In the genomic region with DNA sequence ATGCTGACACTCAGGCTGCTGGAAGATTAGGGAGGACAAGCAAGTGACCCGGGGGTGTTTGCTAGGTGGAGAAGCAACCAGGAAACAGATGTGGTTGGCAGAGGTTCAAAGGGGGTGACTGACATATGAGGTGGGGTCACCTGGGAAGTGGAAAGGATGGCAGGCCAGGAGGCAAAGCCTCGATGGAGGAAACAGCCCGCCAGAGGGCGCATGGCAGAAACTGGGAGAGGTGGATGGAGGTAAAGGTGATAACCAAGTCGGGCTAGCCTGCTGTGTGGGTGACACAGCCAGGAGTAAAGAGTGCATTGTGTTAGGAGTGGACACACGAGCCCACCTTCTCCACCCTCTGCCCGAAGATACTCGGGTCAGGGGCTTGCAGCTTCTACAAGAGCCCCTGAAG, we compare ENCODE assay signal across 10 mouse cellular contexts. TPM values are rescaled to one million over a fixed set of nuclear protein-coding genes. Genes with fewer than 3 reads are reported as not detected.
DNase-seq lines count a peak whose midpoint lies in the region; ATAC-seq and TF ChIP-seq lines count a peak whose summit lies in the region.
"Had no signal": no experiment of that assay in that cellular context is flagged by ENCODE, and none has a peak within 500 bp of the region (broad histone marks: within the 10 kb centered on the region; RNA-seq: fewer than 3 reads in every experiment).

No protein-coding gene starts in this region.

- H3K27ac ChIP-seq in heart, adult 2 months = no peak overlapping the region
- no peak overlapping the region for H3K27ac ChIP-seq in heart, embryonic 11.5 days (ENCODE audit: low read depth, low read length)
- no peak overlapping the region for H3K27ac ChIP-seq in lung, postnatal 0 days (ENCODE audit: low read length)

- no peaks in the 10 kb centered on the region for H3K27me3 ChIP-seq in heart, adult 2 months (ENCODE audit: control insufficient read depth, insufficient read depth, low read length)
- peaks cover 14% of the 10 kb centered on the region for H3K27me3 ChIP-seq in heart, embryonic 11.5 days (ENCODE audit: control insufficient read depth, insufficient read depth, low read length)
- H3K27me3 ChIP-seq in lung, postnatal 0 days (replicated peaks; ENCODE audit: insufficient read depth, low read length) = 0 out of 2 replicates have a peak, but pooled peaks cover 5% of the 10 kb centered on the region

- H3K36me3 ChIP-seq in heart, adult 2 months (ENCODE audit: control insufficient read depth, insufficient read depth, low read length) = no peaks in the 10 kb centered on the region
- H3K36me3 ChIP-seq in heart, embryonic 11.5 days (ENCODE audit: control insufficient read depth, insufficient read depth, low read length) = peaks cover 4% of the 10 kb centered on the region; the same call in 1 of the 2 replicates
- no peaks in the 10 kb centered on the region for H3K36me3 ChIP-seq in lung, postnatal 0 days (ENCODE audit: insufficient read depth, low read length)

- no peak for TF ChIP-seq EP300 in heart, adult 2 months (IDR thresholded peaks at IDR 0.05; ENCODE audit: insufficient read depth, low read depth, low read length)
- no peak for TF ChIP-seq EP300 in lung, postnatal 0 days (IDR thresholded peaks at IDR 0.05)

- no peak for TF ChIP-seq POLR2A in heart, adult 2 months (IDR thresholded peaks at IDR 0.05; ENCODE audit: insufficient read depth, low read depth, low read length)

- peak; percentile 75 for TF ChIP-seq CTCF in heart, adult 2 months (IDR thresholded peaks at IDR 0.05)
- peak; percentile 73 for TF ChIP-seq CTCF in lung, postnatal 0 days (IDR thresholded peaks at IDR 0.05)

- intact Hi-C loops in heart, adult 2 months (cut with DNase I) = loop anchor here (1.0 kb wide), 1 partner anchor 29 kb away; no protein-coding TSS in a partner anchor

- ATAC-seq in heart, embryonic 11.5 days (replicated peaks; ENCODE audit: insufficient number of reproducible peaks, low FRiP score, low TSS enrichment) = no peak
- ATAC-seq in lung, postnatal 0 days = no peak
- no peak for ATAC-seq in inflammation-experienced regulatory T-cells, adult 6 months

- H3K4me2 ChIP-seq in heart, embryonic 11.5 days = no peak overlapping the region
- H3K4me2 ChIP-seq in lung, postnatal 0 days (replicated peaks; ENCODE audit: low read depth, low read length) = no peak overlapping the region

- H3K9ac ChIP-seq in heart, adult 2 months (ENCODE audit: low read depth, low read length) = no peak overlapping the region
- no peak overlapping the region for H3K9ac ChIP-seq in heart, embryonic 11.5 days (ENCODE audit: low read depth, low read length)
- no peak overlapping the region for H3K9ac ChIP-seq in lung, postnatal 0 days (replicated peaks; ENCODE audit: low read depth)

- DNase-seq in heart, adult 2 months = peak in 1 of 2 experiments; percentile 67
- DNase-seq in ovary, postnatal 14 days (ENCODE audit: low spot score) = peak; percentile 51
- no peak for DNase-seq in ovary, postnatal 10 days (ENCODE audit: low spot score)
- peak; percentile 59 to 66 for DNase-seq in adrenal gland, postnatal 36 days
- DNase-seq in lung, postnatal 0 days (ENCODE audit: low spot score) = peak; percentile 39
- peak; percentile 40 for DNase-seq in urinary bladder, postnatal 36 days (ENCODE audit: low spot score in 2 of 2)

- 29% methylated on average over 8 of the region's 8 CpGs for WGBS in heart, adult 2 months
- 28% methylated on average over 8 of the region's 8 CpGs for WGBS in heart, embryonic 11.5 days (ENCODE audit: insufficient replicate concordance)
- WGBS in lung, postnatal 0 days = 23% methylated on average over 8 of the region's 8 CpGs

- no peak overlapping the region for H3K4me3 ChIP-seq in heart, adult 2 months
- no peak overlapping the region for H3K4me3 ChIP-seq in heart, embryonic 11.5 days (ENCODE audit: low read depth, low read length)
- no peak overlapping the region for H3K4me3 ChIP-seq in lung, postnatal 0 days (ENCODE audit: low read depth, low read length)

- H3K4me1 ChIP-seq in heart, adult 2 months (ENCODE audit: control insufficient read depth, insufficient read depth, low read length) = peaks cover 6% of the 10 kb centered on the region
- peaks cover 36% of the 10 kb centered on the region for H3K4me1 ChIP-seq in heart, embryonic 11.5 days (ENCODE audit: control insufficient read depth, insufficient read depth, low read length)
- H3K4me1 ChIP-seq in lung, postnatal 0 days (ENCODE audit: insufficient read depth, low read depth, low read length) = peaks cover 6% of the 10 kb centered on the region; the same call in 1 of the 2 replicates

- no peaks in the 10 kb centered on the region for H3K79me2 ChIP-seq in heart, adult 2 months (replicated peaks; ENCODE audit: control insufficient read depth, insufficient read depth, low read length)

- H3K9me3 ChIP-seq in heart, embryonic 11.5 days (replicated peaks; ENCODE audit: control insufficient read depth, low read length) = no peaks in the 10 kb centered on the region
- H3K9me3 ChIP-seq in lung, postnatal 0 days (ENCODE audit: low read length) = no peaks in the 10 kb centered on the region

RNA-seq across cellular contexts. Expression of a gene that starts 11.8 kb away (rescaled TPM):
- total RNA-seq in heart, adult 2 months (2021) = over 10,000 TPM in 1 of 2 experiments, 1,000 to 10,000 TPM in 1; 9,326 to 11,139 TPM
- 9,227 and 12,279 TPM in 2 replicates for polyA plus RNA-seq in heart, adult 2 months (2012; rRNA removed)
- 3,236 and 3,494 TPM in 2 replicates for polyA plus RNA-seq in heart, embryonic 11.5 days (2014; fragmentation: Nextera tagmentation; extraction: Ambion mirVana)
- 1 to 10 TPM; 1.8 to 2.2 TPM for total RNA-seq in adrenal gland, postnatal 36 days (2021)
- 10.4 and 13.8 TPM in 2 replicates for polyA plus RNA-seq in lung, postnatal 0 days (2015; fragmentation: Nextera tagmentation; extraction: Ambion mirVana)
- not detected for polyA plus RNA-seq in inflammation-experienced regulatory T-cells, adult 6 months (2017; shearing (Covaris generic))
- total RNA-seq: layer of hippocampus, postnatal 14 days; neutrophil, adult 5-6 weeks had no signal

RNA-seq across cellular contexts. Expression of a gene that starts 17.1 kb away (rescaled TPM):
- 1 to 10 TPM; 6.0 to 7.0 TPM for total RNA-seq in heart, adult 2 months (2021)
- polyA plus RNA-seq in heart, adult 2 months (2012; rRNA removed) = 10.3 and 12.6 TPM in 2 replicates
- 24.3 and 27.8 TPM in 2 replicates for polyA plus RNA-seq in heart, embryonic 11.5 days (2014; fragmentation: Nextera tagmentation; extraction: Ambion mirVana)
- 10 to 100 TPM; 12.5 to 23.1 TPM for total RNA-seq in adrenal gland, postnatal 36 days (2021)
- 19.4 and 24.4 TPM in 2 replicates for polyA plus RNA-seq in lung, postnatal 0 days (2015; fragmentation: Nextera tagmentation; extraction: Ambion mirVana)
- polyA plus RNA-seq in inflammation-experienced regulatory T-cells, adult 6 months (2017; shearing (Covaris generic)) = not detected
- total RNA-seq: neutrophil, adult 5-6 weeks had no signal

Comparison
In these comparisons a context has a peak if more than half of its experiments do, and no peak if none do; other contexts are left out.
1. RNA of a gene that starts 11.8 kb away (polyA plus RNA-seq): 9,227 to 12,279 TPM in heart, adult 2 months and 3,236 to 3,494 TPM in heart, embryonic 11.5 days; 10.4 to 13.8 TPM in lung, postnatal 0 days and not detected in inflammation-experienced regulatory T-cells, adult 6 months; every median in the first group is over 100 times any median in the second.
2. RNA of a gene that starts 17.1 kb away (polyA plus RNA-seq): 24.3 to 27.8 TPM in heart, embryonic 11.5 days, 19.4 to 24.4 TPM in lung, postnatal 0 days and 10.3 to 12.6 TPM in heart, adult 2 months; not detected in inflammation-experienced regulatory T-cells, adult 6 months; every median in the first group is over 10 times any median in the second.